Mouse (Mus musculus) adrenal gland, adult 18-20 months (tissue): Measurements from ENCODE around the gene Ugt1a9. TPM values are rescaled to one million over a fixed set of nuclear protein-coding genes. Genes with fewer than 3 reads are reported as not detected.
"Not testable (repeated sequence)": the region's sequence is repeated elsewhere in the genome, so short reads cannot be mapped to it uniquely, and the experiment has no call there.

Source experiments
- DNase-seq, 2 experiments: peaks; one replicate each; pipeline ENCODE4 v3.0.0; 2021 to 2022; ENCODE audit warnings: low spot score in 2 of 2
- total RNA-seq, 2 experiments: library from RNA; stranded (reverse); gene quantifications; 1 replicate in 1 of 2; 2 replicates in 1 of 2; pipeline ENCODE4 v1.2.3; 2021

Ugt1a9 gene
- total RNA-seq, 2 experiments from 2014 or later, result not detected

DNA sequence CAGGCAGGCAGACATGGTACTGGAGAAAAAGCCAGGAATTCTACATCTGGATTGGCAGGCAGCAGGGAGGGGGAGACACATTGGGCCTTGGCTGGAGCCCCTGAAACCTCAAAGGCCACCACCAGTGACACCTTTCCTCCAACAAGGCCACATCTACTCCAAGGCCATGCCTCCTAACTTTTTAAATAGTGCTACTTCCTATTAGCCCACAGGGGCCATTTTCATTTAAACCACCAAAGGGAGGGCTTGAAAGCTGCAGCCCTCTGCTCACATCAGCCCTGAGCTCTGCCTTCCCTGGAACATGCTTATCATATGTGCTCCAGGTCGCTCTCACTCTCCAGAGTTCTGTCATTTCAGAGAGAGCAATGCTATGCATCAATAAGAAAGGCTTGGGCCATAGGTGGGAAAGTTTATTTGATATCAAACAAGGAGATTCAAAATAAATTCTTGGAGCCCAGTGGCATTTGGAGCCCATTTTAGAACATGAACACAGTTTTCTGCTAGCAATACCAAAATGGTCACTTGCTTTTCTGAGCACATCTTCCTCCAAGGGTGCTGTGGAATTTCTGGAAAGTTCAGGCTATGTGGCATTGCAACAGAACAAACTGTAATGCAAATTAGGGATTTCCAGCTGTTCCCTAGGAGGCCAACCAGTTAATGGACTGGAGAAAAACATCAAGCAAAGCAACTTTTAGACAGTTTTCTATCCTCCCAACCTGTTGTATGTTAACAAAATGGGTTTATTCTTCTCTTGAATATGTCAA is 34.2 kb downstream of the Ugt1a9 start:
- DNase-seq, result no peak

DNA sequence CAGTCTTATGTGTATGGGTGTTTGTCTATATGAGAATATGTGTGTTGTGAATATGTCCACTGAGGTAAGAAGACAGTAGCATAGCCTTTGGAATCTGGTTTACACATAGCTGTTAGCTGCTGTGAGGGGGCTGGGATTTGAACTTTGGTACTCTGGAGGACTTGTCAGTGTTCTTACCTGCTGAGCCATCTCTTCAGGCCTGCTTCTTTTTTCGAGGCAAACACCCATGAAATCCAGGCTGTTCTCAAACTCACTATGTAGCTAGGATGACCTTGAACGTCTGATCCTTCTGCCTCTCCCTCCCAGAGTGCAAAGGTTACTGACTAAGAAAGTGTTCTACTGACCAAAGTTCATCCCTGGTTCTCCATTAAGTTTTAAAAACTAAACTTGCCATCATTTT is 35.1 kb downstream of the Ugt1a9 start:
- DNase-seq, result no peak

DNA sequence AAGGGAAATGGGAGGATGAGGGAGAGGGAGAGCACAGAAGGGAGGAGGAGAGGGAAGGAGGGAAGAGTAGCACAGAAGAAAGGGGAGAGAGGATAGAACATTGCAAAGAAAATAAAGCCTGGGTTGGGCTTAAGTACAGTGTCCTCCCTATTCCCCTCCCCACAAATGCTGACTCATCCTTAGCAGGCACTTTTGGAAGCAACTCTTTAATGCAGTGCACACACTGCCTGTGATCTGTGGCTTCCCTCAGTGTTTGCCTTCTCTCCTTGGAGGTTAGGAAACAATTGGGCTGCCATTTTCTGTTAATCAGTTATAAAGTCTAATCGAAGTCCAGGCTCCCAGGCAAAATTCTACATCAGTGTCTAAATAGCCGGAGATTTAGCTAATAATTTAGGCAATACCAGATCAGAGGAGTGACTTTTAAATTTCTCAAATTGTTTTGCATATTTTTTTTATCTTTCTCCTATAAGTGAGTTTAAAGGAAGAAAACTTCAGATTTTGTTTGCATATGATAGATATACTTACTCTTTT is 38.5 kb downstream of the Ugt1a9 start:
- DNase-seq, result not testable (repeated sequence)

DNA sequence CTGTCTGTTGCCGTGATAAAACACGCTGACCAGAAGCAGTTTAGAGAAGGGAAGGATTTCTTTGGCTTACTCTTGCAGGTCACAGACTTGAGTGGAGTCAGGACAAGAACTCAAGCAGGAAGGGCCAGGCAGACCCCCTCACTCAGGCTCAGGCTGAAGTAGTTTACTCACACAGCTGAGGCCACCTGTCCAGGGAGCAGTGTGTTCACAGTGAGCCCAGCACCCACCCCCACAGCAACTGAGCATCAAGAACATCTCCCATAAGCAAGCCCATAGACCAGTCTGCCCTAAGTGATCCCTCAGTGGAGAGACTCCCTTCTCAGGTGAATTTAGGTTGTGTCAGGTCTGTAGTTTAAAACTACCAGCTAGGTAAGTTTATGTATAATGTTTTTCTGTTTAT is 39.0 kb downstream of the Ugt1a9 start:
- not testable (repeated sequence) for DNase-seq

DNA sequence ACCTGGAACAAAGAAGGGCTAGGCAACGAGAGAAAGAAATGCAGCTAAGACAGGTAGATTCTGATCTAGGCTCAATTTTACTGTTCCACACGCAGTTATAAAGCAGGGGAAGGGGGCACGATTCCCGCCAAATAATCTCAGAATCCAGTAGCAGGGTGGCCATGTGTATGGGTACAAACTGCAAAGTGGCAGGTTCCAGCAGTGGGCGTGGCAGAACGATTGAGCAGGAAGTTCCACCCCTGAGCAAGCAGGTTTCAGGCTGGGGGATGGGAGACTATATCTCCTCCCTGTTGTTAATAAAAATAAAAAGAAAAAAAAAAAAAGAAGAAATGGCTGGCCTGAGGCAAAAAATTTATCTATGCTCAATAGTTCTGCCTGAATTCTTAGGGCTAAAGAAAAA is 42.2 kb downstream of the Ugt1a9 start:
- not testable (repeated sequence) for DNase-seq

- not testable (repeated sequence) for DNase-seq
These were observed 50.0 kb downstream of the Ugt1a9 start for GRCm38 (mm10) chr1:88120550-88120949.

DNA sequence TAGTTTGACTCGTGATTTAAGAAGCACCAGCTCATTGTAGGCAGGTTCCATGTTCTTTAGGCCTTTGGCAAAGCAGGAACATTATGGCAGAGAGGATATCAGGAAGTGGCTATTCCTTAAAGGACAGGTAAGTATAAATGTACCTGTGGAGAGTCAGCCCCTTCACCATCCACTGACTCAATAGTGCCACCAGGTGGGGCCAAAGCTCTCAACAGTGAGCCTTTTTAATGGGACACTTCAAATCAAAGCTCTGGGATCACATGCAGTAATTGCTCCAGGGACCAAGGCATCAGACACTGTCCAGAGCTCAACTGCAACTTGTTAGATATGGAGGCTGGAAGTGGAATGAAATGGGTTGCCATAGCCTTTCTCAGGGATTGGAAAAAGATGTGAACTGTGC is 50.9 kb downstream of the Ugt1a9 start:
- not testable (repeated sequence) for DNase-seq

GRCm38 (mm10) chr1:88125827-88126360 is 55.3 kb downstream of the Ugt1a9 start:
- DNase-seq, result not testable (repeated sequence)

- DNase-seq, result not testable (repeated sequence)
These were observed 58.5 kb downstream of the Ugt1a9 start for GRCm38 (mm10) chr1:88129091-88129490.

- not testable (repeated sequence) for DNase-seq
These were observed 59.6 kb downstream of the Ugt1a9 start for GRCm38 (mm10) chr1:88130223-88130622.

DNA sequence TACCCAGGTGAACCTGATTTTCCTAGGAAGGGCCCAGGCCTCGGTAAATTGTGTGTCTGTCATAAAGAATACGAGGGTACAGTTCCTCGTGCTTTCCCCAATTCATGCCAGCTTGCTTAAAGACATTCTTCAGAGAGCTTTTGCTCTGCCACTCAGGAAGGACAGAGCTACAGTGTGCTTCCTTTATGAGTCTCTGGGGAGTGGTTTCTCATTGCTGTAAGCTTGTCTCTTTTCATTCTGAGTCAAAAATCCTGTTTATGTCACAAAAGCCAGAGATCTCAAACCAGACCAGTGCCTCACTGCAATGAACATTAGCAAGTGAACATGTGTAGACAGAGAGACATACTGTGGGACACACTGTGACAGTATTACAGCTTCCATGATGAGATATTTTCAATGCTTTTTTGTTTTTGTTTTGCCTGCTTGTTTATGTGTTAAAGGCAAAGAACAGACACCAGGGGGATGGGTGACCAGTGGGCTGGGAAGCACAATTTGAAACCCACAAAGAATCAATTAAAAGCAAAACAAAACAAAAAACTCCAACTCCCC is 63.4 kb downstream of the Ugt1a9 start:
- no peak for DNase-seq

- peak in 1 of 2 experiments; percentile 21 for DNase-seq
These were observed 63.9 kb downstream of the Ugt1a9 start, which contains the start of gene Ugt1a6a for GRCm38 (mm10) chr1:88134457-88135011. TSS of gene Ugt1a6a (plus strand) at chr1:88134809.

GRCm38 (mm10) chr1:88135229-88135904 is 64.8 kb downstream of the Ugt1a9 start:
- not testable (repeated sequence) for DNase-seq

GRCm38 (mm10) chr1:88136646-88137045 is 66.0 kb downstream of the Ugt1a9 start:
- DNase-seq, result no peak

- DNase-seq, result no peak
These were observed 66.7 kb downstream of the Ugt1a9 start for GRCm38 (mm10) chr1:88137264-88137663.

DNA sequence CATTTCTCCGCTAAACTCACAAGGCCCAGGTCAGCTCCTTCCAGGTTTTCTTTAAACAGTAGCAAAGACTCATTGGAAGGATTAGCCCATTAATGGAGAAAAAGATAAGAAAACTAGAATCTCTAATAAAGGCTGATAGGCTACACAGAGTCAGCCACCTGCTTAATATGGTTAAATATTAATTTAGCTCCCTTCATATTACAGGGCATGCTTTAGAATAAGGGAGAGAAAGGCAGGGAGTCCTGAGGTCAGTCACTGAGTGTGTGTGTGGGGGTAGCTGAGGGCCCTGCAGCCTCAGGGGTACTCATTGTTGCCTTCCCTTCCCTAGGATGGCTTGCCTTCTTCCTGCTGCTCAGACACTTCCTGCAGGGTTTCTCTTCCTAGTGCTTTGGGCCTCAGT is 67.5 kb downstream of the Ugt1a9 start:
- DNase-seq, result no peak

DNA sequence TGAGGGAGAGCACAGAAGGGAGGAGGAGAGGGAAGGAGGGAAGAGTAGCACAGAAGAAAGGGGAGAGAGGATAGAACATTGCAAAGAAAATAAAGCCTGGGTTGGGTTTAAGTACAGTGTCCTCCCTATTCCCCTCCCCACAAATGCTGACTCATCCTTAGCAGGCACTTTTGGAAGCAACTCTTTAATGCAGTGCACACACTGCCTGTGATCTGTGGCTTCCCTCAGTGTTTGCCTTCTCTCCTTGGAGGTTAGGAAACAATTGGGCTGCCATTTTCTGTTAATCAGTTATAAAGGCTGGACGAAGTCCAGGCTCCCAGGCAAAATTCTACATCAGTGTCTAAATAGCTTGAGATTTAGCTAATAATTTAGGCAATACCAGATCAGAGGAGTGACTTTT is 69.9 kb downstream of the Ugt1a9 start:
- not testable (repeated sequence) for DNase-seq

GRCm38 (mm10) chr1:88143966-88144675 is 73.5 kb downstream of the Ugt1a9 start:
- peak; percentile 29 to 45 for DNase-seq

GRCm38 (mm10) chr1:88145278-88145677 is 74.7 kb downstream of the Ugt1a9 start:
- DNase-seq, result not testable (repeated sequence)

DNA sequence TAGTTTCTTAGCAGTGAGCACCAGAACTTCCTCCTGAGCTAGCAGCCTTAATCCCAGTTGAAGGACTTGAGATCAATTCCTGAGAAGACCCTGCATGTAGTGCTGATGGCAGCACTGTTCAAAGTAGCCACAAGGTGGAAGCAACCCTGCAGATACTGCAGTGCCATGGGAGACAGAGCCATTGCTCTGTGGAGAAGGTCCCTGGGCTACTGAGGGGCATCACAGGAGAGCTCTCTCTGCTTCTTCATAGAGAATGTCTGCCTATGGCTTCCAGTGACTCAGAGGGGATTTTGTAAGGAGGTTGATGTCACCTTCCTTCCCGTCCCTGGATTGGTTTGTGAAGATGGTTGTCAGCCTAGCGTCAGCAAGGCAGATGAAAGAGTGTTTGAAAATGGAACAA is 79.5 kb downstream of the Ugt1a9 start:
- not testable (repeated sequence) for DNase-seq
